ENCODE assay signal across 18 mouse cellular contexts in genomic region chr11:80496640-80497039, GRCm38 (mm10).
"Had no signal": no experiment of that assay in that cellular context is flagged by ENCODE, and none has a peak within 500 bp of the region (broad histone marks: within the 10 kb centered on the region; RNA-seq: fewer than 3 reads in every experiment).

No protein-coding gene starts in this region.

- H3K4me2 ChIP-seq: limb, embryonic 12.5 days; limb, embryonic 15.5 days; liver, embryonic 11.5 days; lung, embryonic 14.5 days; midbrain, embryonic 13.5 days had no signal

- H3K27me3 ChIP-seq: limb, embryonic 12.5 days; limb, embryonic 15.5 days had no signal

- H3K4me3 ChIP-seq: limb, embryonic 12.5 days; limb, embryonic 15.5 days; megakaryocyte, embryonic 14.5 days; midbrain, embryonic 10.5 days; midbrain, embryonic 13.5 days had no signal

- H3K36me3 ChIP-seq: limb, embryonic 12.5 days; limb, embryonic 15.5 days; midbrain, embryonic 10.5 days; midbrain, embryonic 13.5 days had no signal

- H3K9me3 ChIP-seq: limb, embryonic 12.5 days; limb, embryonic 15.5 days; megakaryocyte, embryonic 14.5 days; midbrain, embryonic 10.5 days; midbrain, embryonic 13.5 days had no signal

- DNase-seq: kidney, adult 2 months; kidney, postnatal 25 days; left cerebral cortex, postnatal 4 days; liver, postnatal 0 days; lung, embryonic 14.5 days; lung, postnatal 36 days; right cerebral cortex, adult 18-20 months; thymus, adult 18-20 months; thymus, postnatal 14 days; thymus, postnatal 4 days had no signal

- H3K9ac ChIP-seq: limb, embryonic 12.5 days; limb, embryonic 15.5 days; liver, embryonic 14.5 days; liver, postnatal 0 days; lung, embryonic 14.5 days; midbrain, embryonic 13.5 days had no signal

- H3K27ac ChIP-seq: kidney, postnatal 0 days; limb, embryonic 12.5 days; limb, embryonic 15.5 days; liver, embryonic 14.5 days; midbrain, embryonic 13.5 days had no signal
